Mouse (Mus musculus): Measurements from ENCODE around the gene Rnase2b.

GRCm38 (mm10) chr14:51128775-51129623 lies 33.1 kb upstream of the Rnase2b start:
- TF ChIP-seq EP300 (optimal IDR thresholded peaks at IDR 0.05): no peak
- no peak for TF ChIP-seq CTCF (IDR thresholded peaks at IDR 0.05; ENCODE audit: low read depth)
